Mouse (Mus musculus): ENCODE results near the gene Ttbk2. TPM values are rescaled to one million over a fixed set of nuclear protein-coding genes. Genes with fewer than 3 reads are reported as not detected.

Ttbk2 gene
- total RNA-seq, 2 experiments from 2014 or later, result 6.7 to 6.9 TPM

GRCm38 (mm10) chr2:120761922-120762321, 88.5 kb downstream of the Ttbk2 start:
- DNase-seq, result no peak
- intact Hi-C loops (cut with DNase I), result no loop called here

GRCm38 (mm10) chr2:120748041-120748440, 102.4 kb downstream of the Ttbk2 start:
- DNase-seq, result no peak
- intact Hi-C loops (cut with DNase I), result no loop called here

GRCm38 (mm10) chr2:120745496-120745895, 104.9 kb downstream of the Ttbk2 start:
- intact Hi-C loops (cut with DNase I), result no loop called here
- no peak for DNase-seq

- no peak for DNase-seq
- intact Hi-C loops (cut with DNase I), result loop anchor here (10.0 kb wide), 1 partner anchor 133 kb away; no protein-coding TSS in a partner anchor
These were observed 118.4 kb downstream of the Ttbk2 start for GRCm38 (mm10) chr2:120731877-120732530.

- peak; percentile 86 to 94 for DNase-seq
- intact Hi-C loops (cut with DNase I), result loop anchor here (10.0 kb wide), 1 partner anchor 133 kb away; no protein-coding TSS in a partner anchor
These were observed 119.1 kb downstream of the Ttbk2 start for GRCm38 (mm10) chr2:120731167-120731862.

GRCm38 (mm10) chr2:120730639-120731166, 119.7 kb downstream of the Ttbk2 start:
- intact Hi-C loops (cut with DNase I), result loop anchor here (10.0 kb wide), 1 partner anchor 134 kb away; no protein-coding TSS in a partner anchor
- peak in 1 of 2 experiments; percentile 35 for DNase-seq

GRCm38 (mm10) chr2:120729775-120730585, 120.4 kb downstream of the Ttbk2 start:
- no peak for DNase-seq
- intact Hi-C loops (cut with DNase I), result loop anchor here (10.0 kb wide), 1 partner anchor 135 kb away; no protein-coding TSS in a partner anchor

- intact Hi-C loops (cut with DNase I), result no loop called here
- no peak for DNase-seq
These were observed 126.2 kb downstream of the Ttbk2 start for GRCm38 (mm10) chr2:120724176-120724575.

GRCm38 (mm10) chr2:120723621-120724020, 126.8 kb downstream of the Ttbk2 start:
- DNase-seq, result no peak
- intact Hi-C loops (cut with DNase I), result no loop called here

- no peak for DNase-seq
- intact Hi-C loops (cut with DNase I), result no loop called here
These were observed 127.9 kb downstream of the Ttbk2 start for GRCm38 (mm10) chr2:120722491-120722890.

- intact Hi-C loops (cut with DNase I), result no loop called here
- no peak for DNase-seq
These were observed 128.5 kb downstream of the Ttbk2 start for GRCm38 (mm10) chr2:120721911-120722310.

GRCm38 (mm10) chr2:120720821-120721220, 129.6 kb downstream of the Ttbk2 start:
- intact Hi-C loops (cut with DNase I), result no loop called here
- DNase-seq, result no peak

- DNase-seq, result no peak
- intact Hi-C loops (cut with DNase I), result no loop called here
These were observed 131.9 kb downstream of the Ttbk2 start for GRCm38 (mm10) chr2:120718496-120718895.

GRCm38 (mm10) chr2:120713441-120713840, 137.0 kb downstream of the Ttbk2 start:
- intact Hi-C loops (cut with DNase I), result no loop called here
- DNase-seq, result no peak

GRCm38 (mm10) chr2:120710948-120711347, 139.5 kb downstream of the Ttbk2 start:
- intact Hi-C loops (cut with DNase I), result no loop called here
- DNase-seq, result no peak

- DNase-seq, result no peak
- intact Hi-C loops (cut with DNase I), result no loop called here
These were observed 140.2 kb downstream of the Ttbk2 start for GRCm38 (mm10) chr2:120710154-120710553.

- DNase-seq, result no peak
- intact Hi-C loops (cut with DNase I), result no loop called here
These were observed 143.4 kb downstream of the Ttbk2 start for GRCm38 (mm10) chr2:120707041-120707440.

- intact Hi-C loops (cut with DNase I), result no loop called here
- DNase-seq, result no peak
These were observed 147.7 kb downstream of the Ttbk2 start for GRCm38 (mm10) chr2:120702675-120703074.

- DNase-seq, result no peak
- intact Hi-C loops (cut with DNase I), result no loop called here
These were observed 150.0 kb downstream of the Ttbk2 start for GRCm38 (mm10) chr2:120700379-120700885.

- intact Hi-C loops (cut with DNase I), result no loop called here
- no peak for DNase-seq
These were observed 152.6 kb downstream of the Ttbk2 start for GRCm38 (mm10) chr2:120697767-120698166.
